Mouse (Mus musculus) ES-CJ7 (cell line): ENCODE measurements around the gene Ppt2.

Experiments
- DNase-seq: peaks from one replicate; pipeline ENCODE4 v3.0.0; 2011; ENCODE audit warnings: low read depth, low spot score

Ppt2 gene

DNA sequence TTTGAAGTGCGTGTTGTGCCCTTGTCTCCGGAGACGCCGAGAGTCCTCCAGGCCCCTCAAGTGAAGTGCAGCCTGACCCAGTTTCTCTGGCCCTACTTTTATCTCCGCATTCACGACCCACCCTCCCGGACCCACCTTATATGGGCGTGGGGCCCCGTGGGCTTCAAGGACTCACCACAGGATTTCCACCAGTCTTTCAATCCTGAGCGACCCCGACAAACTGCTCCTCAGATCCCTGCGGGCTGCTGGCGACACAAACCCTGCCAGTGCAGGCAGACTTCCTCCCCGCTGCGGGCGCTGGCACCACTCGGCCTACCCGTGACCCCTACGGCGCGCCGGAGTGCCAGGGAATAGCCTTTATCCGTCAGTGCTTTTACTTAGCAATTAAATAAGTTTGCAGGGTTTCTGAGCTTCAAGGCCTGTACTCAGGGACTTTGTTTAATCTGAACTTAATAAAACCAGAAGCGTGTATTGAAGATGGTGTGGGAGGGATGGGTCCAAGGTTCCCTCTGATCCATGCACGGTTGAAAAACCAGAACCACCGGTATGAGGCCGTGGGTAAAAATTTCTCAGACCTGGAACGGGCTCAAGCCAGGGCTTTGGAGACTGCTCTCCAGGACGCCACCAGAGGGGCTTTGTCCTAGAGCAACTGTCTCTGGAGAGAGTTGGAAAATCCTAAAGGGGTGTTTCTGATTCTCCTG lies at the start of gene Ppt2:
Gene Ppt2, minus strand, starts transcription at position 568 of the 701 bp plus-strand sequence.
- DNase-seq = no peak

DNA sequence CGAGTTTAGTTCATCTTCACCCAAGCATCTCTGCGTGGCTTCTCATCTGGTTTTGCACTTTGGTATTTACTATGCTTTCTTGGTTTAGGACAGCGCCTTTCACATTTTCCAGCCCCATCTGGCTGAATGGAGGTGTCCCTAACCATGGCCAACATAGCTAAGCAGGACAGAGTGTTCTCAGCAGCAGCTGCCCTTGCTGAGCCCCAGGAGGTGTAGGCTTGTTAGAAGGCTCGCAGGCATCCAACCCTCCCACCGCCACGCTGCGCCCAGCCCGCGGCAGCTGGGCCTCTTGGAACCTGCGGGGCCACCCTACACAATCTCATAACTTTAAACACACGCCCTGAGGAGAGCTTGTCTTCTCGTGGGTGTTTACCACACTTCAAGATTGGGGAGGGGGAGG lies 48.4 kb upstream of the Ppt2 start:
- DNase-seq = no peak

DNA sequence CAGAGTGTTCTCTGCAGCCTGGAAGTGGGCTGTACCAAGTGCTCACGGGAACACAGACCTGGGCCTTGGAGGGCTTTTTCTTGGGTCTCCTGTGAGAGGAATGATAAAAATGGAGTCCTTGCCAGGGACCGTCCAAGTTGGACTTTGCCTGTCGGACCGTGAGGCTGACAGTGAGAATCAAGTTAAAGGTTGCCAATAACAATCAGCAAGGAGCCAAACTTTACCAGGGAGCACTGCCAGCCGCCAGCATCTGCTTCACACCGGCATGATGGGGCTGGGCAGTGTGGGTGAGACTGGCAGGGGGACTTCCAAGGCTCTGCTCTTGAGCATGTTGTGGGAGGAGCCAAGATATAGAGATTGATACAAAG lies 47.8 kb upstream of the Ppt2 start:
- DNase-seq = no peak

DNA sequence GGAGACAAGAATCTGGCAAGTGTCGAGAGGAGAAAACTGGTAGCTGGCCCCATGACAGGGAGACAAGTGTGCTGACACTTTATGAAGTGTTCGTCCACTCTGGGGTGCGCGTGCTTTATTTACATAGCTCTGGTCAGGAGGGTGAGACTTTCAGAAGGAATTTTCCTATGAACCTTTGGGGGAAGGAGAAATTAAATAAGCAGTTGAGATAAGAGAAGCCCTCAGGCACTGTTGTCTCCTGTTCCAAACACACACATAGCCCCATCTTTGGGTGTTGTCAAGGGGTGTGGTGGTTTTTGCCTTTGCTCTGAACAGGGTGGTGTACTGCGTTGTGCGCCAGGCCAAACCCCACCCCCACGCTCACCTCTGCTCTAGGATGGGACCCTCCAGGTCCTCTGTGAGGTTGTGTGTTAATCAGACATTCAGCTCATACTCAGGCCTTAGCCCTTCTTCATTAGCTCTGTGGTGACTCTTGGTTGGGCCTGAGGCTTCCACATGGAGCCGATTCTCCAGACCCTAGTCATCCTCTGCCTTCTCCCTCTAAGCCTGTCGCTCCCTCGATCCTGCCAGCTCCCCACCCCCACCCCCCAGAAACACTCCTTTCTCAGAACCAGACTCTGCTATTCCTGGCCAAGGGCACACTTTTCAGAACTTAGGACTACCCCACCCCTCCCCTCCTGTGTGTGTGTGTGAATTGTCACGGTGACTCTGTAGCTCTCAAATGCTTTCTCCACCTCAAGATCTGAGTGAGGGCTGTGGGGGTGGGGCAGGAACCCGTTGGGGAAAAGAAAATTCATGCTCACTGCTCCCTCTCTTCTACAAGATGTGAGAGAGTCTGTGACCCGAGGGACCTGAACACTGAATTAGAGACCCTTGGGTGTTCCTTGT lies 47.1 kb upstream of the Ppt2 start:
- no peak for DNase-seq

DNA sequence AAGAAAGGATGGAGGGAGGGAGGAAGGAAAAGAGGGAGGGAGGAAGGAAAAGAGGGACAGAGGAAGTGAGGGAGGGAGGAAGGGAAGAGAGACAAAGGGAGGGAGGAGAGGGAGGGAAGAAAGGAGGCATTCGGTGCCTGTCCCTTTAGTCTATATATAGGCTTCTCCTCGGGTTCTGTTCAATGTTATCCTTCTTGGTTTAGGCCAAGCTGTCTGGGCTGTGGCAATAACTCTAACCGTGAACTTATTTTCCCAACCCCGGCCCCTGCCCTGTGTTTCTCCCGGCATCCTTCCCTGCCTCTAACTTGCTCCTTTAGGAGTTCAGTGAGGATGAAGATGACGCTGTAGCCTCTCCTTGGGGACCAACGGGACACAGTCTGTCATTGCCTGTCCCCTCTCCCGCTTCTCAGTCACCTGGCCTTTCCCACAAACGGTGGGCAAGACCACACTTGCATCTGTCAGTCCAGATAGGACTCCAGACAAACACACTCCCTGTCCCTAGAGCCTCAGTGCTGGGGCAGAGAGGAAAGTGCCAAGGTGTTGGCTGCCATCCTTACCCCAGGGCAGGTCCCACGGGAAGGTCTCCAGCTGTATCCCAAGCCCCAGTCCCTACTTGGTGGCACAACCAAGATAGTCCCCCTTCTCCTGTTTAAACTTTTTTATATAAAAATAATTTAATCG lies 46.4 kb upstream of the Ppt2 start:
- no peak for DNase-seq

DNA sequence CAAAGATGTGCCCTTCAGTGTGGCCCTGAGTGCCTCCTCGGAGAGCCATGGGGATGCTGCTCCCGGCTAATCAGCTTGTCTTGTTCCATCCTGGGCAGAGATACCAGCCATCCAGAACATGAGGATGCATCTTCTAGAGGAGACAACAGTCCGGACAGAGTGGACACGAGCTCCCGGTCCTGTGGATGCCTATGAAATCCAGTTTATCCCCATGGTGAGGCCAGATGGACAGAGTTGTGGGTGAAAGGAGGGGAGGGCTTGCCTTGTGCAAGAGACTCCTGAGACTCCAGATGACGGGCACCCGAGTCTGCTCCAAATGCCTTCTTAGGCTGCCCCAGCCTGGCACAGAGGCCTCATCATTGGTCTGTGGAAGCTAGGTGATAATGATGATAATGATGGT lies 44.8 kb upstream of the Ppt2 start:
- DNase-seq = no peak

DNA sequence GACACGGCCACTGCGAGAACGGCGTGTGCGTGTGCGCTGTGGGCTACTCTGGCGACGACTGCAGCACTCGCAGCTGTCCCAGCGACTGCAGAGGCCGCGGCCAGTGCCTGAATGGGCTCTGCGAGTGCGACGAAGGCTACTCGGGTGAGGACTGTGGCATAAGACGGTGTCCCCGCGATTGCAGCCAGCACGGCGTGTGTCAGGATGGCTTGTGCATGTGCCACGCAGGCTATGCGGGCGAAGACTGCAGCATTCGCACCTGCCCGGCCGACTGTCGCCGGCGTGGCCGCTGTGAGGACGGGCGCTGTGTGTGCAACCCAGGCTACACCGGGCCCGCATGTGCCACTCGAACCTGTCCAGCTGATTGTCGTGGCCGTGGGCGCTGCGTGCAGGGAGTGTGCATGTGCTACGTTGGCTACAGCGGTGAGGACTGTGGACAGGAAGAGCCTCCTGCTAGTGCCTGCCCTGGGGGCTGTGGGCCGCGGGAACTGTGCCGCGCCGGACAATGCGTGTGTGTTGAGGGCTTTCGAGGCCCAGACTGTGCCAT lies 44.0 kb upstream of the Ppt2 start:
- no peak for DNase-seq

DNA sequence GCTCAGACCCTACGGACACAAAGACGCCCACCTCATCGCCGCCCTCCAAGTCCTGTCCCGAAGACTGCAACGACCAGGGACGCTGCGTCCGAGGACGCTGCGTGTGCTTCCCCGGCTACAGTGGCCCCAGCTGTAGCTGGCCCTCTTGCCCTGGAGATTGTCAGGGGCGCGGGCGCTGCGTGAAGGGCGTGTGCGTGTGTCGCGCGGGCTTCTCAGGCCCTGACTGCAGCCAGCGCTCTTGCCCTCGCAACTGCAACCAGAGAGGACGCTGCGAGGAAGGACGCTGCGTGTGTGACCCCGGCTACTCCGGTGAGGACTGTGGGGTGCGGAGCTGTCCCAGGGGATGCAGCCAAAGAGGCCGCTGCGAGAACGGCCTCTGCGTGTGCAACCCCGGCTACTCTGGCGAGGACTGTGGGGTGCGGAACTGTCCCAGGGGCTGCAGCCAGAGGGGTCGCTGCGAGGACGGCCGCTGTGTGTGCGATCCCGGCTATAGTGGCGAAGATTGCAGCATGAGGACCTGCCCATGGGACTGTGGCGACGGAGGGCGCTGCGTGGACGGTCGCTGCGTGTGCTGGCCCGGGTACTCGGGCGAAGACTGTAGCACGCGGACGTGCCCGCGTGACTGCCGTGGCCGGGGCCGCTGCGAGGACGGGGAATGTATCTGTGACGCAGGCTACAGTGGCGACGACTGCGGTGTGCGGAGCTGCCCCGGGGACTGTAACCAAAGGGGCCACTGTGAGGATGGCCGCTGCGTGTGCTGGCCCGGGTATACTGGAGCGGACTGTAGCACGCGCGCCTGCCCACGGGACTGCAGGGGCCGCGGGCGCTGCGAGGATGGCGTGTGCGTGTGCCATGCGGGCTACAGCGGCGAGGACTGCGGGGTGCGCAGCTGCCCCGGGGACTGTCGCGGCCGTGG lies 43.1 kb upstream of the Ppt2 start:
- no peak for DNase-seq

DNA sequence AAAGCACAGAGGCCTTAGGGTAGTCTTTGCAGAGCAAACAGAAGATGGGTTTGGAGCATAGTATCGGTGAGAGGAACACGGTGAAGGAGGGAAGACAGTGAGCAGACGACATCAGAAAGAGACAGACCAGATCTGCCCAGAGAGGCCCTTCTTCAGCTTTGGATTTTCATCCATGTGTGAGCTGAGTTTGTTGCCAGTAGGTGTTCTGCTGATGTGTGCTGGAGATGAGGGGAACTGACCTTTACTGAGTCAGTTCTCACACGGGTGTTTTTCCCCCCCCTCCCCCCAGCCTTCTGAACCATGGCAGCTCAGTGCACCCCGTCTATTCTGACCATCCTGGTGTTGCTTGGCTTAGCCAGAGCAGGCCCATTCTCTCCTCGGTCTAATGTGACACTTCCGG lies 41.9 kb upstream of the Ppt2 start, which contains the start of gene Tnxb:
Gene Tnxb, plus strand, starts transcription at position 301 of the 400 bp plus-strand sequence.
- DNase-seq = no peak

DNA sequence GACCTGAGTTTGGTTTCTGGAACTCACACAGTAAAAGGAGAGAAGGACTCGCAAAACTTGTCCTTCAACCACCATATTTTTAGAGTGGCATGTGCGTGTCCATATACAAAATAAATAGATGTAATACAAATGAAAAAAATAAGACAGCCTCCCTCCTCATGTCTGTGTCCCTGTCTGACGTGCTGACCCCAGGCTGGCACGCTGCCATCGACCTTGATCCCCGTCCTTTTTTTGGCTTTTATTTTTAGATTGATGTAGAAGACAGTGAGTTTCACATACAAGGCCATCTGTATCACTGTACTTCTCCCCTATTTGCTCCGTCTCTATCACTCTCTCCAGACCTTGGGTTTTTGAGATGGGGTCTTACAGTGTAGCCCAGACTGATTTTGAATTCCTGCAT lies 36.2 kb upstream of the Ppt2 start:
- DNase-seq = no peak

DNA sequence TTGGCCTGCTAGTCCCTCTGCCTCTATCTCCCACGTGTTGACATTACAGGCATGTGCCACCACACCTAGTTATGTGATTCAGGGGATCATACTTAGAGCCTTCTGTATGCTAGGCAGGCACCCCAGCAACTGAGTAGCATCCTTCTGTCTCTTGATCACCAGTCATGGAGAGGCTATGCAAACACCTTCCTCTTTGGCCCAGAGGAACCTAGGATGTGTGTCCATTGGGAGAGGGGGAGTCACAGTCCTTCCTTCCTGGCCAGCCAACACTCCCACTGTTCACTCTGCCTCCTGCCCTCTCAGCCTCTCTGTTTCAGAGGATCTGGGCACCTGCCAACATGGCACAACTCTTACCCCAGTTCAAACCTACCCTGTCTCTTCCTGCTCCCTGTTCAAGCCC lies 35.2 kb upstream of the Ppt2 start:
- no peak for DNase-seq

DNA sequence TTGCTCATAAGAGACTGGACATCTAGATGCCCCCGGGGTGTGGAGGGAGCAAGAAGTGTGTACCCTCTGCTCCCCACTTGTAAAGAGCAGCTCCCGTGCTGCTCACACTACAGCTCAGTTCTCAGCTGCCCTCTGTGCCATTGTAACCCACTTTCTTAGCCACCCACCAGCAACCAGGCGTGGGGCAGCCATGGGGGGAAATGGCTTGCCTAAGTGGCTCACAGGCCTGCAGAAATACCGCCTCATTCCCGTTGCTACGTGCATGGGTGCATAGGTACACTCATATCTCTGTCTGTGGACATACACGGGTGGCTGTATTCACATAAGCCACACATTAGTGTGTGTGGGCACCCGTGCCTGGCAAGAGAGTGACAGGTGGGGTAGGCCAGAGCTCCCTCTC lies 34.7 kb upstream of the Ppt2 start:
- no peak for DNase-seq

DNA sequence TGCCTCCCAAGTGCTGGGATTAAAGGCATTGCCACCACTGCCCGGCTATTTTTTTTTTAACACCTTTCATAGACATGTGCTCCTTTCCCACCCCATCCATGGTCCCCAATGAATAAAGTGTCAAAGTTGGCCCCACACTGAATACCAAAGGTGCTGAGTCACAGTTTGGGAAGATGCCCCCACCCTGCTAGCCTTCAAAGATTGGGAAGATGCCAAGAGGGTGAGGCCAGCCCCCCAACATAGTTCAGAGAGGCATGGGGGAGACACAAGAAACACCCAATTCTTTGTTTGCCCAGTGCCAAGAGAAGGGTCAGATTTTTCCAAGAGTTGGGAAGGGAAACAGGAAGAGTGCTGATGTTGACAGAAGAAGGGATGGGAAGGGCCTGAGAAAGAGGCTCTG lies 34.2 kb upstream of the Ppt2 start:
- DNase-seq = no peak

DNA sequence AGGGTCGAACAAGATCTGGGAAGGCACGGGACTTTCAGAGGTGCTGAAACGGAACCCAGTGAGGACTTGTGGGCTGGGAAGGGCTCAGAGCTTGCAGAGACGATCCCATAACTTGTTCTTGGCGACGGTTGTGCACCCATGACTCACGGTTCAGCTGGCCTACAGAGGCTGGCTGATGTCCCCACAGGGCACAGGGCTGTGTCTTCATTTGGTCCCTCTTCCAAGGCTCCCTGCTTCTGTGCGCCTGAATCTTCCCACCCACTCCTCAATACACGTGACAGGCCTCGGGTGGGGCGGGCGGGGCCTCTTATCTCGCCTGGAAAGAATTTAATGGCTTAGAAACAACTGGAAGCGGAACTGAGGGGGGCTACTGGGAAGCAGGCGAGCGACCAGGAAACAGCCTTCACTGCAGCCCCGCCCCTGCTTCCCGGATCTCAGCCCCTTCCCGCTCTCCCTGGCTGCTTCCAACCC lies 32.8 kb upstream of the Ppt2 start:
- DNase-seq = no peak

DNA sequence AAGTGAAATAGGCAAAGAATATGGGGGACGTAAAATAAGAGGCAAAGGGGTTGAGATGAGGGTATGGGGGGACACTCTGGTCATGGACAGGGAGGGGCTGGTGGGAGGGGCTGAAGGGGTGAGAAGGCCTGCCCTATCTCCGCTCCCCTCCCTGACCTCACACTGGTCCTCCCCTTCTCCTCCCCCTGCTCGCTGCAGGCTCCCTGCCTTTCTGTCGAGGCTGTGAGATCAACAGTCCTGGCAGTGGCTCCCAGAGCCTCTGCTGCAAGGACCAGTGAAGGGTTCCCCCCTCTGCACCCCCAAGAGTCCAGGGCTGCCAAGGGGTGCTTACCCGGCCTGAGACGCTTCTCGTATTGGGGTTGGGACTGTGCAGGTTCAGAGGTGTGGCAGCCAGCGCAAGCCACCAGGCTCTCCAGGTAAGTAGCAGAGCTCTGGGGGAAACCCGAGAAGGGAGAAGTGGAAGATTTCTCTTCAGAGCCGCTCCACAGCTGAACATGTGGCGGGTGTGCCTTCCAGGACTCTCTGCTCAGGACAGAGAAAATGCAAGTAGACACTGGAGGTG lies 32.0 kb upstream of the Ppt2 start:
- DNase-seq = no peak

DNA sequence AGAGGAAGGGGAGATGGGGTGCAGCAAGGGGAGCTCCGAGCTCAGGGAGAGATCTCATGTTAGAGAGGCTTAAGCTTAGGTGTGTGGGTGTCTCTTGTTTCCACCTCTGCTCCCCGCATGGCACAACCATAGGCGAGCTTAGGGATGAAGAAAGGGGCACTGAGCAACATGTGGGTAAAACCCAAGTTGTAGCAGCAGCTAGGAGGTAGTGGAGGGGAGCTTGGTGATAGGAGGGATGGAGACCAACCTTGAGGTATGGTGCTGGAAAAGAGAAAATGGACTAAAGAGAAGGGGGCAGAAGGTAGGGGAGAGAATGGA lies 31.5 kb upstream of the Ppt2 start:
- DNase-seq = no peak

DNA sequence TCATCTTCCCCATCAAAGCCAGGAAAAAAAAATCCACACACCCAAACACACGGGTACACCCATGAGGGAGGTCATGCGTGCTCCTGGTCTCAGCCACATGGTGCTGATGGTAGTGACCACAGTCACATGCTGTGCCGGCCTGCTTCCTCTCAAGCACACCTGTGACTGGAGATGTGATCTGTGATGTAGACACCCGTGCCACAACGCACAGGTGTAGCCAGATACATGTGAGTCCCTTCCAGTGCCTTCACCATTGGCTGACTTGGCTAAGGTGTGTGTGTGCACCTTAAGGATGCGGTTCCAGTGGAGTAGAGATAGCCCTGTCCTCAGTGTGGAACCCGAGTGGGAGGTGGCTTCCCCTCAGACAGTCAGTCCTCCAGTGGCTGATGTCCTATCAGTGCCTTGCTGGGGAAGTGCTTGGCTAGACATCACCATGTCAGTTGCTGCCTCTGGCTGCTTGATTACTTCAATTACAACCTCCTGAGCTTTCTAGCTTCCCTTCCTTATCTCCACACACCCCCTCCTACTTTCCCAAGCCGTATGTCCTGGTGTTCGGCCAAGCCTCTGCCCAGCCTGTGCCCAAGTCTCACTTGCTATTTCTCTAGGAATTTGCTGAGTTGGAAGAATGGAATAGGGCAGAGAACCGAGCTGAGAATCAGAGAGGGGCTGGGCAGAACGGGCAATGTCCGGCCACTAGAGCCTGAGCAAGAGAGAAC lies 31.0 kb upstream of the Ppt2 start:
- DNase-seq = no peak

DNA sequence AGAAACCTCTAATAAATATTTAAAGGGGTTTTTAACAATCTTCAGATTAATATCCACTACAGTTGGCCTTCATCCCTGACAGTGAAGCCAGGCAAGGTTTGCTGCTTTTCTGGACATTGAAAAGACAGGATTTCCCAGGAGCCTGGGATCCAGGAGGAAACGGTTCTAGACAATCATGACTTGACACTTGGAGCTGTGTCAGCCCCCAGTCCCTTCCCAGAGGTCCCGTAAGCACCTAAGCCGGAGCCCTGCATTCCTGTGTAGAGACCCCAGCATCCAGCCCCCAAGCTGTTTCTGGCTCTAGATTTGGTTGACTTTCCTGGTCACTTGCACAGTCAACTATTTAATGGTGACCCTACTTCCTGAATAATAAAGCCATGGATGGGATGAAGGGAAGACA lies 30.3 kb upstream of the Ppt2 start:
- DNase-seq = no peak

DNA sequence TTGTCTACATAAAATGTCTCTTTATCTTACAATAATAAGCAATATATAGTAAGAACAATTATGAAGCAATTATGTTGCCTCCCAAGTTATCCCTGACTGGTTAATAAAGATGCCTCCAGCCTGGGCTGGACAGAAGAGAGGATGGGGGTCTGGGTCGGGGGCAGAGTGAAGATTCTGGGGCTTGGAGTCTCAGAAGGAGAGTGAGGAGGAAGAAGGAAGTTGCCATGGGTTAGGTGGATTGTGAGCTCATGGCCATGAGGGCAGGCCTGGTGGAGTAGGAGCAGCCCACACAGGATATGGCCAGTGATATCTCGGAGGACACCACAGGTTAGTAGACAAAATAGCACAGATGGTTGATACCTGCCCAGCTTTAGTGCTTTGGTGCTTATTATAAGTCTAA lies 29.8 kb upstream of the Ppt2 start:
- no peak for DNase-seq

DNA sequence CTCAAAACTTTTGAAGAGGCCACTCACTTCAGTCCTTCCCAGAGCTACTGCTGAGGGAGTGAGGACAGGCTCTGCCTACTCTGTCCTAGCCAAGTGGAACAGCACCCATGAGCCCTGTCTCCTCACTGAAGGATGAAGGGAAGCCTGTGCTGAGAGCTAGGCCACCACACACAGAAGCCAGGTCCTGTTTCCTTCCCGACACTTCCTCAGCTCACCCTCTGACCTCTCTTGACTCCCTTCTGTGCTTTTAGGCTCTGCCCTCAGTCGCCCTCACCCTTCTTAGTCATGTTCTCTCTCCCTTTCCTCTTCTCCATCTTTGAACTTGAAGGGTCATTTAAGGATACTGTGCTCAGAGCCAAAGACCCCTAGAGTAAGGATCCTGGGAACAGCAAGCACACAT lies 29.0 kb upstream of the Ppt2 start:
- no peak for DNase-seq
